Mouse (Mus musculus): ENCODE data around the gene Acmsd. TPM values are rescaled to one million over a fixed set of nuclear protein-coding genes. Genes with fewer than 3 reads are reported as not detected.

Acmsd gene
- 0.35 TPM in 1 of 2 replicates, not detected in the other for polyA plus RNA-seq (2015; fragmentation: Nextera tagmentation; extraction: Ambion mirVana)

GRCm38 (mm10) chr1:127729096-127729495 is at the start of gene Acmsd:
Gene Acmsd (plus strand): TSS chr1:127729413.

DNA sequence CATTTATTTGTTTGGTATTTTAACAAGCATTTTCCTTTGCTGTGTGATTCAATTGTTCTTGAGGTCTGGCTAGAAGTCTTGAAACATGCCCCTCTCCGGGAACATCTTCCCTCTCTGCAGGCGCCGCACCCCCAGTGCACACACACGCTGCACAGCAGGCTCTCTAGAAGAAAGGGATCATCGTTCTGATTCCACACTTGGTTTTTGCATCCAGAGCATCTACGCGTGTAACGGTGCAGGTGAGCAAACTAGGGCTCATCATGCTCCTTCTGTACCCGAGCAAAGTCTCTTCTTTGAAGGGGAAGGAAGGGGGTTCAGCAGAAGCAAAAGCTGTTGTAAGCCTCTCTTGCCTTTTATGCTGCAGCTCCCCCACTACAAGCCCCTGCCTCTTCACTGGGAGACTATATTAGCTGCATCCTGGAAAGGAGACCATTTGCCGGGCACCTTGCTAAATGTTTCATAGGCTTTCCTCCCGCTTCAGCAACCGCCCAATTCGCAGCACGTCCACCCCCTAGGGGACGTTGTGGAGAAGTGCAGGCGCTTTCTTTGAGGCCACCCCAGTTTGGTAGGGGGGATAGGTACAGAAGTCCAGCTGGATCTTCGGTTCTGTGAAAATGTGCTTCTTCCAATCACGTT is 49.6 kb upstream of the Acmsd start, which contains the start of gene Tmem163:
Gene Tmem163, minus strand, starts transcription at position 51 of the 636 bp plus-strand sequence.

DNA sequence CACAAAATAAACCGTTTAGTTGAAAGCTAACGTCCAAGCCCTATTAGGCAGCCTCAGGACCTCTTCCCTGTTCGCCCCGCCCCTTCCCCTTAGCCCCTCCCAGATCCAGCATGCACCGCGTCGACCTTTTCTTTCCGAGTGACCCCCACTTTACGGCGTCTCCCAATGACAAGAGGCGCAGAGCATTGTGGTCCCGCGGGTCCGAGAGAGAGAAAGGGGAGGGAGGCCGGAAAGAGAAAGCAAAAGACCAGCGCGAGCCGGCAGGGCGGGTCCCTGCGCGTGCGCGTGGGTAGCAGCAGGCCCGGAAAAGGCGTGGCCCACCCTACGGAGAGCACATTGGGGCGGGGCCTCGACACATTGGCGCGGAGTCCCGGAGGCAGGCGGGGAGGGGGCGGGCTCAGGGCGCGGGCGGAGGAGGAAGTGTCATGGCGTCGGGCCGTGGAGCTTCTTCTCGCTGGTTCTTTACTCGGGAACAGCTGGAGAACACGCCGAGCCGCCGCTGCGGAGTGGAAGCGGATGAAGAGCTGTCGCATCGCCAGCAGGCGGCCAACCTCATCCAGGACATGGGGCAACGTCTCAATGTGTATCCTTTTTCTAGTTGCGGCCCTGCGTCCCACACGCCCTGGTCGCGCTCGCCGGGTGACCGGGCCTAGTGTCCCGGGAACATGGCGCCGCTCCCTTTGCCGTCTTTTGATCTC is 44.7 kb downstream of the Acmsd start, which contains the start of gene Ccnt2:
Gene Ccnt2, plus strand, starts transcription at position 362 of the 698 bp plus-strand sequence.

Other genes starting within 250 kb of the Acmsd start
- 0.49 and 0.52 TPM in 2 replicates for gene Tmem163, start 49.9 kb upstream of the Acmsd start, polyA plus RNA-seq (2015; fragmentation: Nextera tagmentation; extraction: Ambion mirVana)
- 20.4 and 38.8 TPM in 2 replicates for gene Ccnt2, start 44.8 kb downstream of the Acmsd start, polyA plus RNA-seq (2015; fragmentation: Nextera tagmentation; extraction: Ambion mirVana)
- gene Map3k19, start 125.6 kb downstream of the Acmsd start, polyA plus RNA-seq (2015; fragmentation: Nextera tagmentation; extraction: Ambion mirVana) = not detected in 2 replicates
- 13.6 and 22.2 TPM in 2 replicates for gene Rab3gap1, start 139.4 kb downstream of the Acmsd start, polyA plus RNA-seq (2015; fragmentation: Nextera tagmentation; extraction: Ambion mirVana)